Mouse (Mus musculus) CD4-positive, CD25-positive, alpha-beta regulatory T cell, adult 2 months (primary cell): ENCODE results near the gene Padi3.

Experiments
- DNase-seq: peaks from one replicate; pipeline ENCODE4 v3.0.0-alpha.2; 2012; ENCODE audit warnings: low read depth, low spot score

Gene Padi3

DNA sequence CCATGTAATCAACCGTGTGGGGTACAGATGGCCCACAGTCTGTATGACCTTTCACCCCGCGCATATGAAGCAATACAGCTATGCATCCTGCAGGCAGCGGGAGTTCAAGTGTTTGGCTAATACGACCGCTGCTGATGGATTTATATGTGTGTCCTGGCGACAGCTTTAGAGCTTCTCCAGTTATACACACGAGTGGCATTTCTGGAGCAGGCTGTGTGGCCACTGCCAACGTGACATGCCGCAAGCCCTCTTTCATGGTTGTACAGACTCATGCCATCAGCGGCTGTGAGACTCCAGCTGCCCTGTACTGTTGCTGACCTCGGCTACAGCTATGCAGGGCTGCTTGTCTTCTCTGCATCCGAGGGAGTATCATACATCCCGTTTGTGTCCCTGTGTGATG is 29.9 kb downstream of the Padi3 start:
- no peak for DNase-seq

- no peak for DNase-seq
These were observed 30.5 kb downstream of the Padi3 start for GRCm38 (mm10) chr4:140779803-140780397.

- DNase-seq = peak; percentile 12
These were observed 33.8 kb downstream of the Padi3 start for GRCm38 (mm10) chr4:140776623-140777022.

DNA sequence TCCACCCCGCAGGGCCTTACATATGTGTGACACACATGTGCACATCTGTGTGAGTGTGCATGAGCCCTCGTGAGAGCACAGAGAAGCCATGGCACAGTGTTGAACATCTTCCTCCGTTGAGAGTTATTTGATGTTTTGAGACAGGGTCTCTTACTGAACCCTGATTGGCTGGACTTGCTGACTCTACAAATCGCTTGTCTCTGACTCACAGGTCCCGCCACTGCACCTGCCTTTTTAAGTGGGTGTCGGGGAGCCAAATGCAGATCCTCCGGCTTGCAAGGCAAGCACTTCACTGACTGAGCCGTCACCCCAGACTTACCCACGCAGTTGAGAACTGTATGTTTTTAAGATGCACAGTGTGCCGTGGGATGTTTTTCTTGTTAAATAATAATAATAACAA is 34.6 kb downstream of the Padi3 start:
- peak; percentile 12 for DNase-seq

DNA sequence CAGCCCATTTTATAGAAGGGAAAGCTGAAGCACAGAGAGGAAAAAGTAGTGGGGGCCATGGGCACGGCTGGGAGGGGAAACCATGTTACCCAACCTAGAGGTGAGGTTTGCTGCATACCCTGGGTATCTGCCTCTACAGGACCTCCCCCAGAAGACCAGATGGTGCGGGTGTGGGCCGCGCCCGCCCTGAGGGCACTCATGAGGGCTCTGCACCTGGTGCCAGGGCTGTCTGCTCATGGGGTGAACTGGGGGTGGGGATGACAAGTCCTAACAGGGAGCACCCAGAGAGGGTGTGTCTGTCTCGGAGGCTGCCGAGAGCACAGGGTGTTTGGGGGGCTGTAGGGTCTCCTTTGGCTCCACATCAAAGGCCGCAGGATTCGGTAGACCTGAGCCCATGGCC is 35.6 kb downstream of the Padi3 start:
- DNase-seq = no peak

GRCm38 (mm10) chr4:140774025-140774800 is 36.2 kb downstream of the Padi3 start, which contains the start of gene Padi4:
Gene Padi4 (minus strand): TSS chr4:140774236.
- no peak for DNase-seq

DNA sequence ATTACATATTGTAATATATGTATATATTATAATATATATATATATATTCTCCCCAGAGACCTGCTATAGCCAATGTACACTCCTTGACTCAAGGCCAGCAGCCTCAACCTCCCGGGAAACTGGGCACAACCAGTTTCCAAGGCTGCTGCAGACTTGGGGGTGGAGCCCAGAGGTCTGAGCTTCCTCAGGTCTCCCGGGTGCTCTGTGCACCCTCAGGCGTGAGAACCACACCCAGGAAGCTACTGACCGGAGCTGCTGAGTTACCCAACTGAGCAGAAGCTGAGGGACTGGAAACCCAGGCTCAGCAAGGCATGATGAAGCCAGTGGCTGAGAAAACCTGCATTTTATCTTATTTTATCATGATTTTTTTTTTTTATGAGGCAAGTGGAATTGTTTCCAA is 39.4 kb downstream of the Padi3 start:
- DNase-seq = no peak

DNA sequence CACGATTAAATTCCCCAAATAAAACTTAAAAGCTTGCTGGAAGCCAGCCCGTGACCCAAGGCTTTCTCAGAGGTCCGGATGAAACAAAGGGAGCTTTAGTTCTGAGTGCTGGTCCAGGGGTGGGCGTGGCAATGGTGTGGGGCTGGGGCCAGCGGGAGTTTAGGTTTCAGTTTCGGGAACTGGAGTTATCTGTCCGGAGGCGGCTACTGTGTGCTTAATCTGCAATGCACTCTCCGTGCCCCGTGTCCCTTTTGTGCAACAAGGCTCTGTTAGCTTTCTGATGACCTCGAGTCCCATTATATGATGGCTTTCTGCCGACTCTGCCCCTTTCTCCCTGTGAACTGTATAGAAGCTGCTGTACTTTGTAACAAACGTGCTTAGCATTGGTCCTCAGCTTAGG is 40.0 kb downstream of the Padi3 start:
- DNase-seq = no peak

DNA sequence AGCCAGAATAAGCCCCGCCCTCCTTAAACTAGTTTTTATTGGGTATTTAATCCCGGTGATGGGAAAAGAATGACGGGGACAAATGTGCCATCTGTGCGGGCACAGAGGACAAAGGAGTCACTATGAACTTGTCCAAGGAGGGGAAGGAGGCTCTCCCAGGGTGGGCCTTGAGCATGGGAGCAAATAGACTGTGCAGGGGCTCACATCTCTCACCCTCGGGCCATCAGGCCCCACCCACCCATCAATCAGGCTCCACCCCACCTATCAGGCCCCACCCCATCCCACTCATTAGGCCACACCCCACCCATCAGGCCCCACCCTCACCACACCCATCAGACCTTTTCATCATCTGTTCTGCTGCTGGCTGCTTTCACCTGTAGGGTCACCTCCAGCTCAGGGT is 41.5 kb downstream of the Padi3 start:
- no peak for DNase-seq

DNA sequence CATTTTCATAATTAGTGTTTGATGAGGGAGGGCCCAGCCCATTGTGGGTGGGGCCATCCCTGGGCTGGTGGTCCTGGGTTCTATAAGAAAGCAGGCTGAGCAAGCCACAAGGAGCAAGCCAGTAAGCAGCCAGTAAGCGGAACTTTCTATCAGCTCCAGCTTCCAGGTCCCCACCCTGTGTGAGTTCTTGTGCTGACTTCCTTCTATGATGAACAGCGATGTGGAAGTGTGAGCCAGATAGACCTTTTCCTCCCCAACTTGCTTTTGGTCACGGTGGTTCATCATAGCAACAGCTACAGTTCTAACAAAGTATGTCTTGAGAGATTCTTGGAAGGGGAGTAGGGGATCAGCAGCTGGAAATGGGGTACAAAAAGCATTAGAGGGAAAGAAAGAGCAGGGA is 44.5 kb downstream of the Padi3 start:
- no peak for DNase-seq

DNA sequence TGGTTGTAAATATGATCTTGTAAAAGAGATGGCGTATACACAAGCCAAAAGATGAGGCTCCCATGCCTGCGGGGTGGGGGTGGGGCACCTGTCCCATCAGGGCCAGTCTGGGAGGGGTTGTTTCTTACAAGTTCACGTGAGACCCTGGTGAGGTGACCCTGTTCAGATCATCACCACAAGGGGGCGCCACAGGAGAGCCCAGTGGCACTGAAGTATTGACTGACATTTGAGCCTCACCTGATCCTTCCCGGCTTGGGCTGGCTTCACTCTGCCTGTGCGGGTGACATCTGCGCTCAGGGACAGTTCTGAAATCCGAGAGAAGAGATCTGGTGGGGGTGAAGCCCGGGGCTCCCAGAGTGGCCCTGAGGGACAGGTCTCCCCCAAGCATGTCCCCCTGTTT is 47.3 kb downstream of the Padi3 start:
- peak; percentile 78 for DNase-seq

DNA sequence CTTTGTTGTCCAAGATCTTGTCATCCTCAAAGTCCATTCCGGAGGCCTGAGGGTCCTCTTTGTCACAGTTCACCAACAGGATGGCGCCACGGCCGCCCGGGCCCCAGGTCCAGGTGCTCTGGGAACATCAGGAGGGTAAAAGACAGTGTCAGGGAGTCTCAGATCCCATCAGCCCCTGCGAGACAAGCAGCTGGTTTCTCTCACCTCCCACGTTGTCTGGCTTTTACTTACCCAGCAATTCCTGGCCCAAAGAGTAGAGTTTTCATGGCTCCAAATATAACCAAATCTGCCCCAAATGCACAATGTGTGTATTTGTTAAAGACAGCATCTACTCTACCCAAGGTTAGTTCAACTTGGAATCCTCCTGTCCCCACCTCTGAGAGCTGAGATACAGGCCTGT is 48.8 kb downstream of the Padi3 start:
- DNase-seq = no peak

DNA sequence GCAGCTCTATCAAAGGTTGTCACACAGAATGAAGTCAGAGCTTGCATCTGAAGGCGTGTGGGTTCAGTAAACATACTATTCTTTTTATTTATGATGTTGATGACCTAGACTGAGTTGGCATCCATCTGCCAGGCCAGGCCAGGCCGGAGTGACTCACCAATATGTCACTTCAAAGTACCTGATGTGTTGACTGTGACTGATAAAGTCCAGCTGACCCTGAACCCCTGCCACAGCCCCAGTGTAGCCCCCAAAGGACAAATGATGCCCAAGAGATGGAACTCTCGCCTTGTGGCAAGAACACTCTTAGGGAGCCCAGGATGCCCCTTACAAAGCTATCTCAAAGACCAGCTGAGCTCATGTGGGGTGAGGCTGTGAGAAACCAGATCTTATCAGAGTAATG is 54.6 kb downstream of the Padi3 start:
- DNase-seq = no peak

DNA sequence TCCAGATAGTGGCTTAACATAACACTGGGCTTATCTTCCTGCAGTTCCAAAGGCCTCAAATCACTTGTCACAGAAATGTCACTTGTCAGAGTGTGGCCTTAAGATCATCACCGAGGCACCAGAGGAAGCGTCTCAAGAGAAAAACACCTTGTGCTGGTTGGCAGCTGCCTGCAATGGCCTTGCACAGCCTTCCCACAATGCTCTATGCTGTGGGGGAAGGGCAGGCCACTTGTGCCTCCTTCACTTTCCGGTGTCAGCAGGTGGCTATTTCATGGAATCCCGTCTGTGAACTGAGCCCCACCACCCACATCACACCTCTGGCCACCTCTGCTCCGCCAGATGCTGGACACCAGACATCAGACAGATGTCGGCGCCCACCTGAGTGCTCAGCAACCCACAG is 57.1 kb downstream of the Padi3 start:
- DNase-seq = peak; percentile 22

DNA sequence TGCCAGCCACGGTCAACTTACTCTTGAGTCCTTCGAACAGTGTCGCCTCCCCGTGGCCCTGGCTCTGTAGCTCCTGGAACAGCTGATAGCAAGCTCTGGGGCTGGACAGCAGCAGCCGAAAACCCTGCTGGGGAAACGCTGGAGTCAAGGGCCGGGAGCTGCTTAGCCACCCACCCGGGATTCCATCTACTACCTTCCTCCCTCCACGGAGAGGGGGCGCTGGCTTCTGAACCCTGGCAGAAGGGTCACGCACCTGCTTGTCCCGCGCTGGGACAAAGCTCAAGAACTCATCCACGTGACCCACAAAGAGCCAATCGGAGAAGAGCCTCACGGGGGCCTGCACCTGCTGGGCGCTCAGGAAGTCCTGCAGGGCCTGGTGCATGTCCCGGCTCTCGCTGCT is 60.1 kb downstream of the Padi3 start:
- DNase-seq = peak; percentile 78

- DNase-seq = no peak
These were observed 62.5 kb downstream of the Padi3 start for GRCm38 (mm10) chr4:140747978-140748377.

DNA sequence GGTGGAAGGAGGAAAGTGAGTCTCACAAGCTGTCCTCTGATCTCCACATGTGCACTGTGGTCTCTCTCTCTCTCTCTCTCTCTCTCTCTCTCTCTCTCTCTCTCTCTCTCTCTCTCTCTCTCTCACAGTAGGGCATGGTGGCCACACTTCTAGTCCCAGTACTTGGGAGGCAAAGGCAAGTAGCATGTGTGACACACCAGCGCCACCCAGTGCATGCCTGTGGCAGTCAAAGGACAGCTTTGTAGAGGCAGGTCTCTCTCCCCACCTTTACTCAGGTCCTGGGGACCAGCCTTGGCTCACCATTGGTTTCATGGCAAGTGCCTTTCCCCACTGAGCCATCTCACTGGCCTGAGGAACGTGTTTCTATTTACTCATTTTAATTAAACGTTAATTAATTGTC is 65.8 kb downstream of the Padi3 start:
- peak; percentile 71 for DNase-seq

GRCm38 (mm10) chr4:140743086-140743485 is 67.4 kb downstream of the Padi3 start:
- no peak for DNase-seq

DNA sequence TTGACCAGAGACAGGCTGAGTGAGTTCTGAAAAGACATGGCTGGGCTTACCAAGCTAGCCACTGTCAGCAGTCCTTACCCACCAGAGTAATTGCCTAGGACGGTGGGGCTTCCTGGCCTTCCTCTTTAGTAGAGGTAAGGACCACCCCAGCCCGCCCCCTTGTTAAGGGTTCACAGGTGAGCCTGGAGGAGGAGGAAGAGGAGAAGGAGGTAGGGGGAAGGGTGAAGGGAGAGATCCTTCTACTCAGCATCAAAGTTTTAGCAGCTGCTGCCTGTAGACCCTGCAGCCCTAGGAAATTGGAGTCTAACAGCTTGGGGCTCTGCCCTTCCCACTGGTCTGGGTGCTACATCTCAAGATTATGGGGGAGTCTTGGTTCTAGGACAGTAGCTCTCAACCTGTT is 67.9 kb downstream of the Padi3 start, which contains the start of gene Padi6:
Gene Padi6 (minus strand): TSS at position 101 of the 400 bp plus-strand sequence.
- DNase-seq = no peak

- no peak for DNase-seq
These were observed 69.0 kb downstream of the Padi3 start for GRCm38 (mm10) chr4:140741401-140741800.

GRCm38 (mm10) chr4:140740655-140741054 is 69.8 kb downstream of the Padi3 start:
- no peak for DNase-seq
